Mouse (Mus musculus) spleen, adult 2 months (tissue): Measurements from ENCODE around the gene Rbms3.

Experiments used
- CTCF ChIP-seq: fragments of 200-500 bp; IDR thresholded peaks from 2 replicates; pipeline ENCODE4 v1.5.1; 2011; ENCODE audit warnings: mild to moderate bottlenecking, inconsistent platforms; ENCODE audit not compliant: insufficient read depth, insufficient read length, insufficient replicate concordance; ENCODE audit errors: extremely low read depth
- POLR2A ChIP-seq: fragments of 200-500 bp; IDR thresholded peaks from 2 replicates; pipeline ENCODE4 v1.6.1; 2011; ENCODE audit warnings: low read depth, low read length, inconsistent platforms

DNA sequence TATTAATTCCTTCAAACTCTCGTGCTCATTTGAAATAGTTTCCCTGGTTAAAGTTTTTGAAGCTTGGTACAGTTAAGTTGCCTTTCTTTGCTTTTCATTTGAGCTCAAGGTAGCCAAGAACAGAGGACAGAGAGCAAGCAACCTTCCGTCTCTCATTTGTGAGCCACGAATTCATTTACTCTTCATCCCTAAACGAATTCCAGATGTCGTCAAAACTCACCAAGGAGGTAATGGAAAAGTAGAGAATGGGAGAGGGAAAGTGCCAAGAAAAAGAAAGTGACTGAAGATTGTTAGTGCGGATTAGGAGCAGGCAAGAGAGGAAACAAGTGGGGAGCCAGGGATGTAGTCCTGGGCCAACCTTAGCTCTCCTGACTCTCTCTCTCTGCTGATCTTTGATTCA lies 630.5 kb downstream of the Rbms3 start:
- TF ChIP-seq CTCF: no peak
- TF ChIP-seq POLR2A: no peak
